Mouse (Mus musculus): ENCODE results near the gene Gm3029. TPM values are rescaled to one million over a fixed set of nuclear protein-coding genes. Genes with fewer than 3 reads are reported as not detected.

Gm3029 gene
- polyA plus RNA-seq (2014; fragmentation: Illumina TruSeq; extraction: RNeasy Lipid Tissue Mini Kit (QIAGEN cat#74804); ENCODE audit: low read depth, low replicate concordance): not detected

GRCm38 (mm10) chr14:3931456-3931855, at the start of gene Gm3029:
Gene Gm3029, plus strand, starts transcription at chr14:3931756.

GRCm38 (mm10) chr14:3883872-3884271, 47.7 kb upstream of the Gm3029 start, which contains the start of gene Gm2916:
Gene Gm2916, plus strand, starts transcription at chr14:3884172.

GRCm38 (mm10) chr14:3963247-3963646, 31.7 kb downstream of the Gm3029 start, which contains the start of gene Gm3095:
Gene Gm3095, plus strand, starts transcription at chr14:3963547.

Other genes starting within 250 kb of the Gm3029 start
- not detected for gene Gm3043, start 243.0 kb upstream of the Gm3029 start, polyA plus RNA-seq (2014; fragmentation: Illumina TruSeq; extraction: RNeasy Lipid Tissue Mini Kit (QIAGEN cat#74804); ENCODE audit: low read depth, low replicate concordance)
- not detected for gene Gm3002, start 121.7 kb upstream of the Gm3029 start, polyA plus RNA-seq (2014; fragmentation: Illumina TruSeq; extraction: RNeasy Lipid Tissue Mini Kit (QIAGEN cat#74804); ENCODE audit: low read depth, low replicate concordance)
- not detected for gene Gm3033, start 85.5 kb upstream of the Gm3029 start, polyA plus RNA-seq (2014; fragmentation: Illumina TruSeq; extraction: RNeasy Lipid Tissue Mini Kit (QIAGEN cat#74804); ENCODE audit: low read depth, low replicate concordance)
- gene Gm2916, start 47.6 kb upstream of the Gm3029 start, polyA plus RNA-seq (2014; fragmentation: Illumina TruSeq; extraction: RNeasy Lipid Tissue Mini Kit (QIAGEN cat#74804); ENCODE audit: low read depth, low replicate concordance): not detected
- gene Gm3095, start 31.8 kb downstream of the Gm3029 start, polyA plus RNA-seq (2014; fragmentation: Illumina TruSeq; extraction: RNeasy Lipid Tissue Mini Kit (QIAGEN cat#74804); ENCODE audit: low read depth, low replicate concordance): not detected
- not detected for gene Gm3099, start 66.6 kb downstream of the Gm3029 start, polyA plus RNA-seq (2014; fragmentation: Illumina TruSeq; extraction: RNeasy Lipid Tissue Mini Kit (QIAGEN cat#74804); ENCODE audit: low read depth, low replicate concordance)
- gene Gm5796, start 92.2 kb downstream of the Gm3029 start, polyA plus RNA-seq (2014; fragmentation: Illumina TruSeq; extraction: RNeasy Lipid Tissue Mini Kit (QIAGEN cat#74804); ENCODE audit: low read depth, low replicate concordance): not detected
- gene Gm3115, start 152.4 kb downstream of the Gm3029 start, polyA plus RNA-seq (2014; fragmentation: Illumina TruSeq; extraction: RNeasy Lipid Tissue Mini Kit (QIAGEN cat#74804); ENCODE audit: low read depth, low replicate concordance): not detected
- gene Gm8108, start 178.8 kb downstream of the Gm3029 start, polyA plus RNA-seq (2014; fragmentation: Illumina TruSeq; extraction: RNeasy Lipid Tissue Mini Kit (QIAGEN cat#74804); ENCODE audit: low read depth, low replicate concordance): not detected
- not detected for gene Gm3127, start 233.3 kb downstream of the Gm3029 start, polyA plus RNA-seq (2014; fragmentation: Illumina TruSeq; extraction: RNeasy Lipid Tissue Mini Kit (QIAGEN cat#74804); ENCODE audit: low read depth, low replicate concordance)